Mouse (Mus musculus) CH12.LX (cell line): ENCODE measurements at regions not wholly inside any gene's neighbourhood (a gene's known extent, or its start where the extent isn't known, plus 50 kb on each side); places are given as distances from the start of the nearest gene placed in this dataset.

Source experiments
- CHD2 ChIP-seq: IDR thresholded peaks from 2 replicates; pipeline ENCODE4 v1.6.1; 2011; ENCODE audit warnings: low read length, improper control_type of control experiment
- CTCF ChIP-seq, 2 experiments: IDR thresholded peaks in 1 of 2; conservative IDR thresholded peaks in 1 of 2; 2 replicates each; pipeline ENCODE4 v1.5.1; 2011 to 2012; ENCODE audit warnings: low read depth in 2 of 2, low read length in 2 of 2, improper control_type of control experiment in 1 of 2, inconsistent platforms in 1 of 2, mild to moderate bottlenecking in 1 of 2, moderate library complexity in 1 of 2
- E2F4 ChIP-seq: IDR thresholded peaks from 2 replicates; pipeline ENCODE4 v1.6.1; 2011; ENCODE audit warnings: low read depth, low read length, improper control_type of control experiment; ENCODE audit not compliant: insufficient replicate concordance
- EP300 ChIP-seq: IDR thresholded peaks from 2 replicates; pipeline ENCODE4 v1.6.1; 2011; ENCODE audit warnings: low read length, improper control_type of control experiment
- ETS1 ChIP-seq: conservative IDR thresholded peaks from 2 replicates; pipeline ENCODE4 v1.6.1; 2012; ENCODE audit warnings: low read depth, mild to moderate bottlenecking, inconsistent platforms, low read length, improper control_type of control experiment, moderate library complexity
- HCFC1 ChIP-seq: IDR thresholded peaks from 2 replicates; pipeline ENCODE4 v1.6.1; 2012; ENCODE audit warnings: low read depth, mild to moderate bottlenecking, inconsistent platforms, low read length, improper control_type of control experiment
- MAFK ChIP-seq: IDR thresholded peaks from 2 replicates; pipeline ENCODE4 v1.6.1; 2011; ENCODE audit warnings: low read length, improper control_type of control experiment; ENCODE audit not compliant: insufficient replicate concordance
- MAX ChIP-seq: IDR thresholded peaks from 2 replicates; pipeline ENCODE4 v1.6.1; 2011; ENCODE audit warnings: low read length, improper control_type of control experiment
- POLR2A ChIP-seq: IDR thresholded peaks from 2 replicates; pipeline ENCODE4 v1.6.1; 2011; ENCODE audit warnings: low read depth, mild to moderate bottlenecking, improper control_type of control experiment, low read length
- UBTF ChIP-seq: IDR thresholded peaks from 2 replicates; pipeline ENCODE4 v1.6.1; 2012; ENCODE audit warnings: low read depth, mild to moderate bottlenecking, inconsistent platforms, low read length, improper control_type of control experiment, moderate library complexity
- USF1 ChIP-seq: IDR thresholded peaks from 2 replicates; pipeline ENCODE4 v1.6.1; 2014; ENCODE audit warnings: low read depth, mild to moderate bottlenecking, inconsistent platforms, low read length, improper control_type of control experiment
- ZKSCAN1 ChIP-seq: IDR thresholded peaks from 2 replicates; pipeline ENCODE4 v1.6.1; 2012; ENCODE audit warnings: low read depth, inconsistent platforms, low read length, improper control_type of control experiment, borderline replicate concordance

DNA sequence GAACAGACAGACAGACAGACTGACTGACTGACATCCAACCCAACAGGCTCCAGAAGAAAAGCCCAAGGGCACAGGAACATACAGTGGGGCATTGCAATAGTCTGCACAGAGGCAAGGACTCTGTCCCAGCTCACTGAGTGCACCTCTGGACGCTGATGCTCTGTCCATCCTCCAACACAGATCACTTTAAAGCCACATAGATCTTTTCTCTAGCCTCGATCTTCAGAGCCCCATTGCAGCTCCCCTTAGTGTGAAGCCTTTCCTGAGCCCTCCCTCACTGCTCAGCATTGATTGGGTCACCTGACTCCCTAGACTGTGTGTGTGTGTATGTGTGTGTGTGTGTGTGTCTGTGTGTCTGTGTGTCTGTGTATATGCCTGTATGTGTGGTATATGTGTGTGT is 218.2 kb upstream of the Srrm4 start:
- no peak for TF ChIP-seq USF1
- no peak for TF ChIP-seq MAX
- TF ChIP-seq POLR2A: no peak
- no peak for TF ChIP-seq EP300
- TF ChIP-seq MAFK: no peak
- TF ChIP-seq CTCF (conservative IDR thresholded peaks at IDR 0.05 in 1 of 2, IDR thresholded peaks at IDR 0.05 in 1 of 2; ENCODE audit: low read depth in 2 of 2, low read length in 2 of 2): no peak
- no peak for TF ChIP-seq HCFC1
- TF ChIP-seq E2F4: no peak
- no peak for TF ChIP-seq UBTF
- TF ChIP-seq ZKSCAN1: no peak
- no peak for TF ChIP-seq CHD2
- no peak for TF ChIP-seq ETS1
